Mouse (Mus musculus): ENCODE measurements at regions not wholly inside any gene's neighbourhood (a gene's known extent, or its start where the extent isn't known, plus 50 kb on each side); places are given as distances from the start of the nearest gene placed in this dataset.
"Not testable (repeated sequence)": the region's sequence is repeated elsewhere in the genome, so short reads cannot be mapped to it uniquely, and the experiment has no call there.

DNA sequence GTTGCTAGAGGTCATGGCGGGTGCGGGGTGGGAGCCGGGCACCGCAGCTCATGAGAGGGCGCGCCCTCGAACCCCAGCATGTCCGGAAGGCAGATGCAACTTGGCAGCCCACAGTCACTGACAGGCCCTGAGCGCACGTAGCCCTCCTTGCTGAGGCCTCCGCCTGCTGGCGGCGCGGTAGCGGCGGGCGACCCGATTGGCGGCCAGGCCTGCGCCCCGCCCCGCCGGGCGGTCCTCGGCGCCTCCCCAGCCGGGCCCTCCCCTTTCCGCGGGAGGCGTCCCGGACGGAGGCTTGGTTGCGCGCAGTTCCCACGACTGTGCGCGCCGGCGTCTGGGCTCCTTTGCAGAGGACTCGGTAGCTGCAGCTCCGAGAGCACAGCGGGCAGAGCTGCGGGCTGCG is 301.9 kb downstream of the Hpcal1 start:
- not testable (repeated sequence) for H3K27ac ChIP-seq (ENCODE audit: insufficient read depth, low read depth, low read length)
- peak; percentile 1 for DNase-seq

DNA sequence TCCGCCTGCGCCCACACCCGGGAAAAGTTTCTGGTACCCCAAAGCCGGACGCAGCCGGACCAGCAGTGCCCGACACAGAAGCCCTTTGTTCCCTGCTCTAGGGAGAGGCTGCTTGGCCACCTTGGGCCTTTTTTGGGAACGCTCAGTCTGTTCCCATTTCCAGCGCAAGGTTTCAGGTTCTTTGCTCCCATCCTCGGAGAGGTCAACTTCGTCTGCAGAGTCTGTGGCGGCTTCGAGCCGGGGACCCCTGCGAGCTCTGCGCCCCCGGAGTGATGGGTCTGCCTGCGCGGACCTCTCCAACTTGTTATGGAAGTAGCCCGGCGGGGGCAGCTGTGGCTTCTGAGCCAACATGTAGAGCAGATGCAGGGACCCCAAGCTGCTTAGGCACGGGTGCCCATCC is 302.7 kb downstream of the Hpcal1 start:
- not testable (repeated sequence) for H3K27me3 ChIP-seq (replicated peaks; ENCODE audit: control insufficient read depth, insufficient read depth, low read length); H3K36me3 ChIP-seq (ENCODE audit: control insufficient read depth, insufficient read depth, low read length); H3K27ac ChIP-seq (ENCODE audit: insufficient read depth, low read depth, low read length); H3K4me1 ChIP-seq (ENCODE audit: control insufficient read depth, insufficient read depth, low read length); DNase-seq; H3K4me3 ChIP-seq (ENCODE audit: insufficient read depth, low read depth, low read length)
- WGBS = 6% methylated on average over 22 of the region's 22 CpGs

More for the DNA sequence above, 301.9 kb downstream of the Hpcal1 start:
- WGBS = under 1% methylated on average over 42 of the region's 44 CpGs
- H3K27me3 ChIP-seq (replicated peaks; ENCODE audit: control insufficient read depth, insufficient read depth, low read length); H3K4me1 ChIP-seq (ENCODE audit: control insufficient read depth, insufficient read depth, low read length); H3K36me3 ChIP-seq (ENCODE audit: control insufficient read depth, insufficient read depth, low read length): not testable (repeated sequence)
- 0 out of 2 replicates have a peak overlapping the region, but pooled peaks have one; percentile 19 for H3K4me3 ChIP-seq (ENCODE audit: insufficient read depth, low read depth, low read length)
